Mouse (Mus musculus) liver, adult (tissue): ENCODE data around the gene Mrpl32.

Experiments
- GATA4 ChIP-seq: IDR thresholded peaks from 2 replicates; pipeline ENCODE4 v1.6.1; 2014; ENCODE audit warnings: mild to moderate bottlenecking, low read length; ENCODE audit not compliant: insufficient replicate concordance

Mrpl32 gene

GRCm38 (mm10) chr13:14612926-14613529 is at the start of gene Mrpl32, which contains the start of gene Psma2:
Gene Mrpl32, minus strand, starts transcription at chr13:14613165.
Gene Psma2, plus strand, starts transcription at chr13:14613240.
- no peak for TF ChIP-seq GATA4

- no peak for TF ChIP-seq GATA4
Observed at GRCm38 (mm10) chr13:14649301-14649700, 36.3 kb upstream of the Mrpl32 start.

- TF ChIP-seq GATA4, result no peak
Observed at GRCm38 (mm10) chr13:14639998-14640397, 27.0 kb upstream of the Mrpl32 start.

- TF ChIP-seq GATA4, result peak; percentile 4; the same call in 1 of the 2 replicates
Observed at GRCm38 (mm10) chr13:14629726-14630641, 17.0 kb upstream of the Mrpl32 start, which contains the start of gene AW209491. Gene AW209491, plus strand, starts transcription at chr13:14630154.

DNA sequence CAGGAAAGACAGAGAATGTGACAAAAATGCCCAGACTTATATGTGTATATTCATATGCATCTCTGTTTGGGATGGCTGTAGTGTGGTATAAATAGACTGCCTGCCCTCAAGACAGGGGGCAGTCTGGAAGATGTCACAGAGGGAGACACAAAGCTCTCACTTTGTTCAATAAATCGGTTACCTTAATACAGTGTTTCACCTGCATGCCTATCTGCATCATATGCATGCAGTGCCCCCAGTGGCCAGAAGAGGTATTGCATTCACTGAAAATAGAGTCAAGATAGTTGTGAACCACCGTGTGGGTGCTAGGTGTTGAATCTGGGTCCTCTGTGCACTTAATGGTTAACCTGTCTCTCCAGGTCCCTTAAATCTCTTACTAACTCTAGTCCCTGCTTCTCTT is 5.8 kb upstream of the Mrpl32 start:
- no peak for TF ChIP-seq GATA4

DNA sequence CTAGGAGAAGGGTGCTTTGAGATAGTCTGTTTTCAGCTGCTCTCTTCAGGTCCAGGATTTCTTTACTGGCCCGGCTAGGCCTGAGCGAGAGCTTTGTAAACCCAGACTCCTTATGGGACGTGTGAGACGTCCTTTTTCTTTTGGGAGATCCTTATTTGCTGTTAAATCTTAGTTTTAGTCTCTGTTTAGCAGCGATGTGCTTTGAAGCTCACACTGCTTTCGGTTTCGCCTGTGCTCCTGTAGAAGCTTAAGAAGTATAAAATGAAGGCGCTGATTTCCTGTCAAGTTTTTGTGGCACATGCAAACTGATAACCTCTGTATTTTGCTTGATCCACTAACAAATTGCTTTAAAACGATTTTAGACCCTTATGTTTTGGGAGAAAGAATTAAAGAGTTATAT is 588 bp upstream of the Mrpl32 start:
- no peak for TF ChIP-seq GATA4

DNA sequence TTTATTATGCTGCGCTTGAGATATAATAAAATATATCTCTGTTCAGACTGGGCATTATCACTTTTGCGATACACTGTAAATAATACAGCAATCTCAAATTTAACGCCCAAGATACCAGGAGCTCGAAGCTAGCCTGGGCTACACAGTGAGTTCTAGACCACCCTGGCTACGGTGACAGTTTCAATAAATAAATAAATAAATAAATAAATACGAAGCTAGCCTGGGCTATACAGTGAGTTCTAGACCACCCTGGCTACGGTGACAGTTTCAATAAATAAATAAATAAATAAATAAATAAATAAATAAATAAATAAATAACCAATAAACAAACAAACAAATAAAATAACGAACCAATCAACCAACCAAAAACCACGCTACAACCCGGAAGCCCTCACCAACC is 502 bp downstream of the Mrpl32 start:
- no peak for TF ChIP-seq GATA4

GRCm38 (mm10) chr13:14607616-14608015 is 5.3 kb downstream of the Mrpl32 start:
- TF ChIP-seq GATA4, result no peak

- no peak for TF ChIP-seq GATA4
Observed at GRCm38 (mm10) chr13:14602744-14603143, 10.2 kb downstream of the Mrpl32 start.

GRCm38 (mm10) chr13:14580392-14580791 is 32.6 kb downstream of the Mrpl32 start:
- no peak for TF ChIP-seq GATA4

DNA sequence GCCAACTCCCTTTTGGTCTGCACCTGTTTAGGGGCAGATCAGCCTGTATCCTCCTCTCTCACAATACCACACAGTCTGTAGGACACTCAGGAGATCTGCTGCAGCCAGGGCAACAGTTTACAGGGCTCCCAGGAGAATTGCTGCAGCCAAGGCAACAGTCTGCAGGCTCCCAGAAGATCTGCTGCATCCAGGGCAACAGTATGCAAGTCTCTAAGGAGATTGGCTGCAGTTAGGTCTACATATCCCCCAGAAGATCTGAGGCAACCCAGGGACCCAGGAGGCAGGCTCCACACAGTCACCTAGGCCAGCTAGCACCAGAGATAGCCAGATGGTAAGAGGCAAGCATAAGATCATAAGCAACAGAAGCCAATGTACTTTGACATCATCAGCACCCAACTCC is 38.8 kb downstream of the Mrpl32 start:
- no peak for TF ChIP-seq GATA4

DNA sequence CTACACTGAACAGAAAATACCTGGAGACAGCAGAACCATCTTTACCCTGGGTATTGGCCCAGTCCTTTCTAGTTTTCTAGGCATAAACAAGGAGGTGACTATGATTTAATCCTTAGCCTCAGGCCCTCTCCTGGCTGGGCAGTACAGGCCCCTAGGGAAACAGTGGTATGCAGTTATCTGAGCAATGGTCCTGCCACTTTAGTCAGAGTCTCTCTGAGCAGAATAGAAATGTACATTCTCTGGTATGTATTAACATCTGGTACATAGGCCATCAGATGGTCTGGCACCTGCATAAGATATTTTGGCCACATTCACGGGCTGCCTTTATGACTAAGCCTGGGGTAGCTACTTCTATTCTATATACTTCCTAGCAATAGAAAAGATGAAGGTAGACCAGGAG is 51.6 kb downstream of the Mrpl32 start:
- no peak for TF ChIP-seq GATA4
